23 mouse cellular contexts compared by ENCODE assay signal in the genomic region with DNA sequence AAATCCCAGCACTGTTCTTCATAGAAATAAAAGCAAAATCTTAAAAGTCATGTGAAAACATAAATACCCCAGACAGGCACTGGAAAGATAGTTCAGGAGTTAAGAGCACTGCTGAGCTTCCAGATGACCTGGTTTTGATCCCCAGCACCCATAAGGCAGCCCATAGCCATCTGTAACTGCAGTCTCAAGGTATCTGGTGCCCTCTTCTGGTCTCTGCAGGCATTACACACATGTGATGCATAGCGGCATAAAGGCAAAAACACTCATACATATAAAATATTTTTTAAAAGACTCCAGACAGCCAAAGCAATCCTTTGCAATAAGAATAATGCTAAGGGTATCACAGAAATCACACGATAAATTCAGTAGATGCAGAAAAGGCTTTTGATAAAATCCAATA. TPM values are rescaled to one million over a fixed set of nuclear protein-coding genes. Genes with fewer than 3 reads are reported as not detected.
DNase-seq lines count a peak whose midpoint lies in the region; ATAC-seq and TF ChIP-seq lines count a peak whose summit lies in the region.
"Had no signal": no experiment of that assay in that cellular context is flagged by ENCODE, and none has a peak within 500 bp of the region (broad histone marks: within the 10 kb centered on the region; RNA-seq: fewer than 3 reads in every experiment).

No protein-coding gene starts in this region.

- no peak overlapping the region for H3K27ac ChIP-seq in midbrain, postnatal 0 days (ENCODE audit: low read depth, low read length)
- H3K27ac ChIP-seq in midbrain, embryonic 13.5 days, result no peak overlapping the region
- no peak overlapping the region for H3K27ac ChIP-seq in stomach, postnatal 0 days (replicated peaks)
- H3K27ac ChIP-seq: heart, embryonic 10.5 days; hindbrain, embryonic 12.5 days; midbrain, embryonic 10.5 days had no signal

- H3K36me3 ChIP-seq in midbrain, postnatal 0 days (ENCODE audit: insufficient read depth, low read length), result no peaks in the 10 kb centered on the region
- no peaks in the 10 kb centered on the region for H3K36me3 ChIP-seq in midbrain, embryonic 13.5 days
- H3K36me3 ChIP-seq in stomach, postnatal 0 days (ENCODE audit: control insufficient read depth, insufficient read depth, low read length), result no peaks in the 10 kb centered on the region
- H3K36me3 ChIP-seq: heart, embryonic 10.5 days; hindbrain, embryonic 12.5 days; midbrain, embryonic 10.5 days had no signal

- H3K4me2 ChIP-seq in midbrain, postnatal 0 days (ENCODE audit: low read depth, low read length, poor library complexity, severe bottlenecking), result no peak overlapping the region
- no peak overlapping the region for H3K4me2 ChIP-seq in midbrain, embryonic 13.5 days (replicated peaks)
- H3K4me2 ChIP-seq in stomach, postnatal 0 days (replicated peaks; ENCODE audit: low read depth), result no peak overlapping the region
- H3K4me2 ChIP-seq: hindbrain, embryonic 12.5 days; lung, embryonic 14.5 days had no signal

- no peaks in the 10 kb centered on the region for H3K27me3 ChIP-seq in midbrain, postnatal 0 days (ENCODE audit: insufficient read depth, low read length)
- H3K27me3 ChIP-seq in midbrain, embryonic 13.5 days, result no peaks in the 10 kb centered on the region
- H3K27me3 ChIP-seq in stomach, postnatal 0 days (ENCODE audit: control insufficient read depth, insufficient read depth, low read length), result no peaks in the 10 kb centered on the region
- H3K27me3 ChIP-seq: hindbrain, embryonic 12.5 days had no signal

- H3K4me3 ChIP-seq in midbrain, postnatal 0 days (ENCODE audit: low read depth, low read length), result no peak overlapping the region
- no peak overlapping the region for H3K4me3 ChIP-seq in midbrain, embryonic 13.5 days (replicated peaks)
- H3K4me3 ChIP-seq in stomach, postnatal 0 days (ENCODE audit: low read depth, low read length), result no peak overlapping the region
- H3K4me3 ChIP-seq: erythroblast, embryonic 14.5 days; heart, embryonic 10.5 days; hindbrain, embryonic 12.5 days; midbrain, embryonic 10.5 days had no signal

- no peak for ATAC-seq in midbrain, postnatal 0 days (ENCODE audit: low FRiP score)
- ATAC-seq in midbrain, embryonic 13.5 days, result no peak
- ATAC-seq in stomach, postnatal 0 days (ENCODE audit: low FRiP score, low TSS enrichment), result no peak
- ATAC-seq in erythroid progenitor cell, adult 5-6 weeks (replicated peaks; ENCODE audit: low FRiP score, poor library complexity, severe bottlenecking), result no peak
- ATAC-seq: forebrain, embryonic 16.5 days had no signal

- no peak overlapping the region for H3K9ac ChIP-seq in midbrain, postnatal 0 days (replicated peaks; ENCODE audit: low read length, poor library complexity, severe bottlenecking)
- H3K9ac ChIP-seq in midbrain, embryonic 13.5 days (replicated peaks), result no peak overlapping the region
- H3K9ac ChIP-seq in stomach, postnatal 0 days (ENCODE audit: low read length), result no peak overlapping the region
- H3K9ac ChIP-seq: hindbrain, embryonic 12.5 days; lung, embryonic 14.5 days had no signal

- peak; percentile 49 for TF ChIP-seq CTCF in midbrain, postnatal 0 days (IDR thresholded peaks at IDR 0.05)
- TF ChIP-seq CTCF in stomach, postnatal 0 days (IDR thresholded peaks at IDR 0.05; ENCODE audit: low read depth), result peak; percentile 44

- no peaks in the 10 kb centered on the region for H3K4me1 ChIP-seq in midbrain, postnatal 0 days (ENCODE audit: insufficient read depth, low read length)
- no peaks in the 10 kb centered on the region for H3K4me1 ChIP-seq in midbrain, embryonic 13.5 days (replicated peaks)
- no peaks in the 10 kb centered on the region for H3K4me1 ChIP-seq in stomach, postnatal 0 days (replicated peaks; ENCODE audit: control insufficient read depth, insufficient read depth)
- H3K4me1 ChIP-seq: heart, embryonic 10.5 days; hindbrain, embryonic 12.5 days; midbrain, embryonic 10.5 days had no signal

- no peak for TF ChIP-seq EP300 in stomach, postnatal 0 days (optimal IDR thresholded peaks at IDR 0.05)

- peak; percentile 34 for DNase-seq in heart, adult 11 months
- DNase-seq in heart, adult 9 months (ENCODE audit: low spot score in 2 of 2), result no peak
- DNase-seq in midbrain, postnatal 0 days (ENCODE audit: low spot score), result no peak
- peak; percentile 8 for DNase-seq in NIH3T3 (ENCODE audit: low read depth)
- DNase-seq in stomach, postnatal 0 days (ENCODE audit: low spot score), result no peak
- no peak for DNase-seq in embryo, embryonic 10.5 days (ENCODE audit: low spot score)
- DNase-seq: adrenal gland, adult 2 months; cerebellum, adult 11 months; gastrocnemius, postnatal 10 days; heart, postnatal 10 days; kidney, adult 18-20 months; kidney, postnatal 36 days; lung, embryonic 14.5 days; lung, postnatal 4 days; right cerebral cortex, postnatal 4 days; thymus, adult 2 months had no signal

- WGBS in midbrain, postnatal 0 days, result 91% methylated on average over 2 of the region's 2 CpGs
- WGBS in midbrain, embryonic 13.5 days, result 98% methylated on average over 2 of the region's 2 CpGs
- 92% methylated on average over 2 of the region's 2 CpGs for WGBS in stomach, postnatal 0 days

- H3K9me3 ChIP-seq in midbrain, postnatal 0 days (ENCODE audit: low read length), result 0 out of 2 replicates have a peak, but pooled peaks cover 3% of the 10 kb centered on the region
- H3K9me3 ChIP-seq in midbrain, embryonic 13.5 days, result peaks cover 2% of the 10 kb centered on the region; the same call in 1 of the 2 replicates
- no peaks in the 10 kb centered on the region for H3K9me3 ChIP-seq in stomach, postnatal 0 days (ENCODE audit: control insufficient read depth, low read length)
- H3K9me3 ChIP-seq: heart, embryonic 10.5 days; hindbrain, embryonic 12.5 days; midbrain, embryonic 10.5 days had no signal

RNA-seq across cellular contexts. Expression of gene Cct6b, which starts 37.3 kb away (rescaled TPM):
- 0.24 TPM in 1 of 2 replicates, not detected in the other for total RNA-seq in midbrain, postnatal 0 days (2014; rRNA removed)
- polyA plus RNA-seq in midbrain, postnatal 0 days (2015; fragmentation: Nextera tagmentation; extraction: Ambion mirVana), result 0.25 and 0.44 TPM in 2 replicates
- polyA plus RNA-seq in midbrain, embryonic 13.5 days (2015; fragmentation: Nextera tagmentation; extraction: Ambion mirVana), result 0.24 and 0.40 TPM in 2 replicates
- 0.23 and 0.29 TPM in 2 replicates for polyA plus RNA-seq in stomach, postnatal 0 days (2015; fragmentation: Nextera tagmentation; extraction: Ambion mirVana)
- not detected in 2 replicates for total RNA-seq in erythroid progenitor cell, adult 5-6 weeks (2015; ENCODE audit: low replicate concordance)
- total RNA-seq in erythroid progenitor cell, adult 5-6 weeks (2017; ENCODE audit: low replicate concordance), result not detected in 2 replicates

RNA-seq across cellular contexts. Expression of gene Zfp830, which starts 37.3 kb away (rescaled TPM):
- total RNA-seq in midbrain, postnatal 0 days (2014; rRNA removed), result 15.7 and 18.7 TPM in 2 replicates
- polyA plus RNA-seq in midbrain, postnatal 0 days (2015; fragmentation: Nextera tagmentation; extraction: Ambion mirVana), result 17.4 and 17.9 TPM in 2 replicates
- 31.3 and 33.0 TPM in 2 replicates for polyA plus RNA-seq in midbrain, embryonic 13.5 days (2015; fragmentation: Nextera tagmentation; extraction: Ambion mirVana)
- 19.2 and 19.6 TPM in 2 replicates for polyA plus RNA-seq in stomach, postnatal 0 days (2015; fragmentation: Nextera tagmentation; extraction: Ambion mirVana)
- 18.4 and 22.3 TPM in 2 replicates for total RNA-seq in erythroid progenitor cell, adult 5-6 weeks (2015; ENCODE audit: low replicate concordance)
- total RNA-seq in erythroid progenitor cell, adult 5-6 weeks (2017; ENCODE audit: low replicate concordance), result 21.9 and 31.1 TPM in 2 replicates

RNA-seq across cellular contexts. Expression of gene Lig3, which starts 54.0 kb away (rescaled TPM):
- 39.2 and 44.4 TPM in 2 replicates for total RNA-seq in midbrain, postnatal 0 days (2014; rRNA removed)
- polyA plus RNA-seq in midbrain, postnatal 0 days (2015; fragmentation: Nextera tagmentation; extraction: Ambion mirVana), result 14.2 and 16.4 TPM in 2 replicates
- polyA plus RNA-seq in midbrain, embryonic 13.5 days (2015; fragmentation: Nextera tagmentation; extraction: Ambion mirVana), result 31.8 and 36.0 TPM in 2 replicates
- polyA plus RNA-seq in stomach, postnatal 0 days (2015; fragmentation: Nextera tagmentation; extraction: Ambion mirVana), result 13.4 and 13.7 TPM in 2 replicates
- total RNA-seq in erythroid progenitor cell, adult 5-6 weeks (2015; ENCODE audit: low replicate concordance), result 2.1 and 6.8 TPM in 2 replicates
- total RNA-seq in erythroid progenitor cell, adult 5-6 weeks (2017; ENCODE audit: low replicate concordance), result 1.4 and 6.3 TPM in 2 replicates

Comparison
In these comparisons a context has a peak if more than half of its experiments do, and no peak if none do; other contexts are left out.
1. DNase-seq: peak in heart, adult 11 months (single experiment) and NIH3T3 (single experiment); none in heart, adult 9 months (0 of 2), midbrain, postnatal 0 days (single experiment), stomach, postnatal 0 days (single experiment) and embryo, embryonic 10.5 days (single experiment).